Mouse (Mus musculus): ENCODE results near the gene Scimp. TPM values are rescaled to one million over a fixed set of nuclear protein-coding genes. Genes with fewer than 3 reads are reported as not detected.
"Not testable (repeated sequence)": the region's sequence is repeated elsewhere in the genome, so short reads cannot be mapped to it uniquely, and the experiment has no call there.

Scimp gene
- total RNA-seq, 1 experiment, result not detected

- Histone ChIP-seq H3K27ac (ENCODE audit: insufficient read depth, low read depth, low read length, poor library complexity, severe bottlenecking) (peak within 1 kb of the TSS; percentile 7; the same call in 1 of the 2 replicates), H3K9ac (ENCODE audit: insufficient read depth, low read depth, low read length, poor library complexity, severe bottlenecking) (peak within 1 kb of the TSS; percentile 79), H3K9me3 (ENCODE audit: control insufficient read depth, insufficient read depth, low read depth, low read length) (no peaks in the 10 kb centered on the region), H3K4me3 (ENCODE audit: insufficient read depth in 1 of 2, low read depth in 1 of 2, low read length in 2 of 2, poor library complexity in 1 of 2, severe bottlenecking in 1 of 2) (peak within 1 kb of the TSS; percentile 77 to 97), H3K4me1 (ENCODE audit: control insufficient read depth in 2 of 2, insufficient read depth in 2 of 2, low read length in 2 of 2, poor library complexity in 1 of 2) (0 out of 4 replicates have a peak, but pooled peaks cover 0 to 3% of the 10 kb centered on the region in 2 experiments), H3K36me3 (ENCODE audit: control insufficient read depth, insufficient read depth, low read length, poor library complexity, severe bottlenecking) (no peaks in the 10 kb centered on the region)
- TF ChIP-seq ZC3H11A (IDR thresholded peaks at IDR 0.05; ENCODE audit: borderline replicate concordance, low read depth, low read length) (no peak), ZNF384 (IDR thresholded peaks at IDR 0.05; ENCODE audit: low read depth, low read length) (no peak), MAFK (IDR thresholded peaks at IDR 0.05; ENCODE audit: insufficient read depth, low read depth, low read length) (no peak), CHD2 (IDR thresholded peaks at IDR 0.05; ENCODE audit: low read depth, low read length) (no peak), HCFC1 (IDR thresholded peaks at IDR 0.05; ENCODE audit: borderline replicate concordance, insufficient read depth, low read length) (no peak; the same call in 1 of the 2 replicates)
- DNase-seq (ENCODE audit: low read depth, low spot score), result peak; percentile 45
- in situ Hi-C loops (cut with MboI; ENCODE audit: low sequenced_read_pairs in 2 of 2, unreplicated experiment in 2 of 2), result no loop called here
These were observed 48.2 kb downstream of the Scimp start, which contains the start of gene Zfp3 for GRCm38 (mm10) chr11:70763936-70764808. Zfp3 (plus strand) TSS chr11:70764209.

GRCm38 (mm10) chr11:70763582-70763935 is 48.8 kb downstream of the Scimp start:
- peak overlapping the region; percentile 6; the same call in 1 of the 2 replicates for H3K27ac ChIP-seq (ENCODE audit: insufficient read depth, low read depth, low read length, poor library complexity, severe bottlenecking)
- TF ChIP-seq HCFC1 (IDR thresholded peaks at IDR 0.05; ENCODE audit: borderline replicate concordance, insufficient read depth, low read length) (no peak), ZNF384 (IDR thresholded peaks at IDR 0.05; ENCODE audit: low read depth, low read length) (no peak), ZC3H11A (IDR thresholded peaks at IDR 0.05; ENCODE audit: borderline replicate concordance, low read depth, low read length) (no peak), MAFK (IDR thresholded peaks at IDR 0.05; ENCODE audit: insufficient read depth, low read depth, low read length) (no peak), CHD2 (IDR thresholded peaks at IDR 0.05; ENCODE audit: low read depth, low read length) (no peak)
- H3K4me3 ChIP-seq (ENCODE audit: insufficient read depth in 1 of 2, low read depth in 1 of 2, low read length in 2 of 2, poor library complexity in 1 of 2, severe bottlenecking in 1 of 2), result peak overlapping the region; percentile 77 to 97
- no peak for DNase-seq (ENCODE audit: low read depth, low spot score)
- H3K4me1 ChIP-seq (ENCODE audit: control insufficient read depth in 2 of 2, insufficient read depth in 2 of 2, low read length in 2 of 2, poor library complexity in 1 of 2), result 0 out of 4 replicates have a peak, but pooled peaks cover 0 to 3% of the 10 kb centered on the region in 2 experiments
- no peaks in the 10 kb centered on the region for H3K9me3 ChIP-seq (ENCODE audit: control insufficient read depth, insufficient read depth, low read depth, low read length)
- peak overlapping the region; percentile 79; the same call in 1 of the 2 replicates for H3K9ac ChIP-seq (ENCODE audit: insufficient read depth, low read depth, low read length, poor library complexity, severe bottlenecking)
- no peaks in the 10 kb centered on the region for H3K36me3 ChIP-seq (ENCODE audit: control insufficient read depth, insufficient read depth, low read length, poor library complexity, severe bottlenecking)
- in situ Hi-C loops (cut with MboI; ENCODE audit: low sequenced_read_pairs in 2 of 2, unreplicated experiment in 2 of 2), result no loop called here

GRCm38 (mm10) chr11:70762641-70763040 is 49.7 kb downstream of the Scimp start:
- no peak for TF ChIP-seq ZC3H11A (IDR thresholded peaks at IDR 0.05; ENCODE audit: borderline replicate concordance, low read depth, low read length)
- no peak for TF ChIP-seq CHD2 (IDR thresholded peaks at IDR 0.05; ENCODE audit: low read depth, low read length)
- no peak for TF ChIP-seq ZNF384 (IDR thresholded peaks at IDR 0.05; ENCODE audit: low read depth, low read length)
- TF ChIP-seq MAFK (IDR thresholded peaks at IDR 0.05; ENCODE audit: insufficient read depth, low read depth, low read length), result no peak
- TF ChIP-seq HCFC1 (IDR thresholded peaks at IDR 0.05; ENCODE audit: borderline replicate concordance, insufficient read depth, low read length), result no peak
- Histone ChIP-seq H3K4me1 (ENCODE audit: control insufficient read depth in 2 of 2, insufficient read depth in 2 of 2, low read length in 2 of 2, poor library complexity in 1 of 2) (0 out of 4 replicates have a peak, but pooled peaks cover 0 to 3% of the 10 kb centered on the region in 2 experiments), H3K9me3 (ENCODE audit: control insufficient read depth, insufficient read depth, low read depth, low read length) (no peaks in the 10 kb centered on the region), H3K4me3 (ENCODE audit: insufficient read depth in 1 of 2, low read depth in 1 of 2, low read length in 2 of 2, poor library complexity in 1 of 2, severe bottlenecking in 1 of 2) (no peak overlapping the region), H3K36me3 (ENCODE audit: control insufficient read depth, insufficient read depth, low read length, poor library complexity, severe bottlenecking) (no peaks in the 10 kb centered on the region), H3K9ac (ENCODE audit: insufficient read depth, low read depth, low read length, poor library complexity, severe bottlenecking) (no peak overlapping the region), H3K27ac (ENCODE audit: insufficient read depth, low read depth, low read length, poor library complexity, severe bottlenecking) (no peak overlapping the region)
- in situ Hi-C loops (cut with MboI; ENCODE audit: low sequenced_read_pairs in 2 of 2, unreplicated experiment in 2 of 2), result no loop called here
- no peak for DNase-seq (ENCODE audit: low read depth, low spot score)

DNA sequence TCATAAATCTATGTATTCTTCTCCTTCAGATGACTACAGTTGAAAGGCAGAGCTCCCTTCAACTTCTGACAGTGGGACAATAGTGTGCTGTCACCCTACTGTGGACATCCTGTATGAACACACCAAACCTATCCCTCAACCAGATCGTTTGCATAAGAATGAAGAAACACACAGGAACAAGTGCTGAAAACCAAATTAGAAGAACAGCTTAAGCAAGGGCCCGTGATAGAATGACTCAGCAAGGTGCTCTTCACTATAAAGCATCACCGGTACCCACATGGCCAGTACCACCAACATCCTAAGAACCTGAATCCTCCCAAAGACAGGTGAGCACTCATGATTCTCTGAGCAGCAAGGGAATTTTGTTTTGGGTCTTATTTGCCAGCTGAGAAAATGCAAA is 51.9 kb downstream of the Scimp start:
- H3K36me3 ChIP-seq (ENCODE audit: control insufficient read depth, insufficient read depth, low read length, poor library complexity, severe bottlenecking); DNase-seq (ENCODE audit: low read depth, low spot score); H3K4me1 ChIP-seq (ENCODE audit: control insufficient read depth in 2 of 2, insufficient read depth in 2 of 2, low read length in 2 of 2, poor library complexity in 1 of 2); H3K9me3 ChIP-seq (ENCODE audit: control insufficient read depth, insufficient read depth, low read depth, low read length); H3K4me3 ChIP-seq (ENCODE audit: insufficient read depth in 1 of 2, low read depth in 1 of 2, low read length in 2 of 2, poor library complexity in 1 of 2, severe bottlenecking in 1 of 2); H3K9ac ChIP-seq (ENCODE audit: insufficient read depth, low read depth, low read length, poor library complexity, severe bottlenecking); in situ Hi-C loops (cut with MboI; ENCODE audit: low sequenced_read_pairs in 2 of 2, unreplicated experiment in 2 of 2); H3K27ac ChIP-seq (ENCODE audit: insufficient read depth, low read depth, low read length, poor library complexity, severe bottlenecking): not testable (repeated sequence)
